ENCODE assay signal across 19 mouse cellular contexts in the genomic region with DNA sequence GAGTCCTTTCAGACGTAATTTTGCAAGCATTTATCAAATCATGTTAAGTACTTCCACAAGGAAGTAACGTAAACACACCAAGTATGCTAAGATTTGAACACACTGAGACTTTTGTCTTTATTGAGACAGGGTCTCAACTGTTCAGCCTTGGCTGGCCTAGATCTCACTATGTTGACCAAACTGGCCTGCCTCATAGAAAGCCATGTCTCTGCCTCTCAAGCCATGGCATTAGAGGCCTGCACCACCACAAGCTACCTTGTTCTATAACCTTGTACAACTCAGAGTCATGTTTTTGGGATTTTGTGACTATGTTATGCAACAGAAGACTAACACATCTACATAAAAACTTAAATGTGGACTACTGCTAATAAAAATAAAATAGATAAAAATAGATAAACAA. TPM values are rescaled to one million over a fixed set of nuclear protein-coding genes. Genes with fewer than 3 reads are reported as not detected.
A peak's percentile ranks its signal among the peaks of the same experiment; 100 is the strongest.
DNase-seq lines count a peak whose midpoint lies in the region; ATAC-seq lines count a peak whose summit lies in the region.
"Had no signal": no experiment of that assay in that cellular context is flagged by ENCODE, and none has a peak within 500 bp of the region (broad histone marks: within the 10 kb centered on the region; RNA-seq: fewer than 3 reads in every experiment).

No protein-coding gene starts in this region.

- no peak overlapping the region for H3K4me3 ChIP-seq in heart, embryonic 11.5 days (ENCODE audit: low read depth, low read length)
- no peak overlapping the region for H3K4me3 ChIP-seq in midbrain, embryonic 11.5 days (ENCODE audit: low read depth, low read length)
- H3K4me3 ChIP-seq in midbrain, embryonic 16.5 days (ENCODE audit: low read depth, low read length) = no peak overlapping the region

- ATAC-seq in heart, embryonic 11.5 days (replicated peaks; ENCODE audit: insufficient number of reproducible peaks, low FRiP score, low TSS enrichment) = no peak
- no peak for ATAC-seq in midbrain, embryonic 11.5 days (ENCODE audit: low FRiP score)
- no peak for ATAC-seq in midbrain, embryonic 16.5 days
- ATAC-seq: activated CD4-positive, CD25-positive, alpha-beta regulatory T cell, adult 4 months; CD4-positive, CD25-positive, alpha-beta regulatory T cell, adult 4 months; Patski had no signal

- no peaks in the 10 kb centered on the region for H3K9me3 ChIP-seq in heart, embryonic 11.5 days (replicated peaks; ENCODE audit: control insufficient read depth, low read length)
- H3K9me3 ChIP-seq in midbrain, embryonic 11.5 days (ENCODE audit: control insufficient read depth, low read length) = no peaks in the 10 kb centered on the region
- no peaks in the 10 kb centered on the region for H3K9me3 ChIP-seq in midbrain, embryonic 16.5 days (replicated peaks; ENCODE audit: control insufficient read depth, low read length, poor library complexity, severe bottlenecking)
- H3K9me3 ChIP-seq: G1E had no signal

- H3K27ac ChIP-seq in heart, embryonic 11.5 days (ENCODE audit: low read depth, low read length) = no peak overlapping the region
- H3K27ac ChIP-seq in midbrain, embryonic 11.5 days (ENCODE audit: low read depth, low read length) = no peak overlapping the region
- H3K27ac ChIP-seq in midbrain, embryonic 16.5 days (ENCODE audit: low read length) = no peak overlapping the region

- DNase-seq in heart, adult 11 months = peak; percentile 60
- peak; percentile 54 for DNase-seq in midbrain, embryonic 11.5 days (ENCODE audit: low spot score, missing footprints)
- DNase-seq: adrenal gland, adult 2 months; adrenal gland, adult 8-10 months; adrenal gland, postnatal 10 days; adrenal gland, postnatal 14 days; adrenal gland, postnatal 25 days; adrenal gland, postnatal 36 days; B cell, adult 2 months; cerebellum, adult 11 months; cerebellum, adult 11-12 months; cerebellum, adult 18-20 months had no signal

- peaks cover 5% of the 10 kb centered on the region for H3K36me3 ChIP-seq in heart, embryonic 11.5 days (ENCODE audit: control insufficient read depth, insufficient read depth, low read length)
- no peaks in the 10 kb centered on the region for H3K36me3 ChIP-seq in midbrain, embryonic 11.5 days (ENCODE audit: control insufficient read depth, insufficient read depth, low read length)
- H3K36me3 ChIP-seq in midbrain, embryonic 16.5 days (ENCODE audit: control insufficient read depth, insufficient read depth, low read length) = peaks cover 15% of the 10 kb centered on the region

- no peak overlapping the region for H3K9ac ChIP-seq in heart, embryonic 11.5 days (ENCODE audit: low read depth, low read length)
- H3K9ac ChIP-seq in midbrain, embryonic 11.5 days (ENCODE audit: low read length) = no peak overlapping the region
- no peak overlapping the region for H3K9ac ChIP-seq in midbrain, embryonic 16.5 days (ENCODE audit: low read depth, low read length)

- WGBS in heart, embryonic 11.5 days (ENCODE audit: insufficient replicate concordance) = 81% methylated on average over 2 of the region's 2 CpGs
- WGBS in midbrain, embryonic 11.5 days = 86% methylated on average over 2 of the region's 2 CpGs
- 96% methylated on average over 2 of the region's 2 CpGs for WGBS in midbrain, embryonic 16.5 days

- no peaks in the 10 kb centered on the region for H3K27me3 ChIP-seq in heart, embryonic 11.5 days (ENCODE audit: control insufficient read depth, insufficient read depth, low read length)
- H3K27me3 ChIP-seq in midbrain, embryonic 11.5 days (ENCODE audit: control insufficient read depth, insufficient read depth, low read length) = no peaks in the 10 kb centered on the region
- H3K27me3 ChIP-seq in midbrain, embryonic 16.5 days (ENCODE audit: control insufficient read depth, insufficient read depth, low read depth, low read length) = no peaks in the 10 kb centered on the region
- H3K27me3 ChIP-seq: CH12.LX, Patski had no signal

- no peaks in the 10 kb centered on the region for H3K4me1 ChIP-seq in heart, embryonic 11.5 days (ENCODE audit: control insufficient read depth, insufficient read depth, low read length)
- no peaks in the 10 kb centered on the region for H3K4me1 ChIP-seq in midbrain, embryonic 11.5 days (ENCODE audit: control insufficient read depth, insufficient read depth, low read length)
- H3K4me1 ChIP-seq in midbrain, embryonic 16.5 days (ENCODE audit: control insufficient read depth, insufficient read depth, low read length) = no peaks in the 10 kb centered on the region

- H3K4me2 ChIP-seq in heart, embryonic 11.5 days = no peak overlapping the region
- no peak overlapping the region for H3K4me2 ChIP-seq in midbrain, embryonic 11.5 days
- no peak overlapping the region for H3K4me2 ChIP-seq in midbrain, embryonic 16.5 days (ENCODE audit: low read length)

RNA-seq across cellular contexts. Expression of a gene that starts 7.9 kb away (rescaled TPM):
- 12.7 and 14.8 TPM in 2 replicates for polyA plus RNA-seq in heart, embryonic 11.5 days (2014; fragmentation: Nextera tagmentation; extraction: Ambion mirVana)
- 3.6 and 4.1 TPM in 2 replicates for polyA plus RNA-seq in midbrain, embryonic 11.5 days (2014; fragmentation: Nextera tagmentation; extraction: Ambion mirVana)
- 2.9 and 3.0 TPM in 2 replicates for polyA plus RNA-seq in midbrain, embryonic 16.5 days (2015; fragmentation: Nextera tagmentation; extraction: Ambion mirVana)

RNA-seq across cellular contexts. Expression of a gene that starts 25.4 kb away (rescaled TPM):
- 30.6 TPM in 2 replicates for polyA plus RNA-seq in heart, embryonic 11.5 days (2014; fragmentation: Nextera tagmentation; extraction: Ambion mirVana)
- polyA plus RNA-seq in midbrain, embryonic 11.5 days (2014; fragmentation: Nextera tagmentation; extraction: Ambion mirVana) = 20.3 and 23.7 TPM in 2 replicates
- polyA plus RNA-seq in midbrain, embryonic 16.5 days (2015; fragmentation: Nextera tagmentation; extraction: Ambion mirVana) = 38.7 and 40.9 TPM in 2 replicates

RNA-seq across cellular contexts. Expression of a gene that starts 35.1 kb away (rescaled TPM):
- 11.1 and 12.8 TPM in 2 replicates for polyA plus RNA-seq in heart, embryonic 11.5 days (2014; fragmentation: Nextera tagmentation; extraction: Ambion mirVana)
- 20.4 and 22.3 TPM in 2 replicates for polyA plus RNA-seq in midbrain, embryonic 11.5 days (2014; fragmentation: Nextera tagmentation; extraction: Ambion mirVana)
- polyA plus RNA-seq in midbrain, embryonic 16.5 days (2015; fragmentation: Nextera tagmentation; extraction: Ambion mirVana) = 8.0 and 9.7 TPM in 2 replicates

RNA-seq across cellular contexts. Expression of a gene that starts 39.0 kb away (rescaled TPM):
- 14.3 and 17.1 TPM in 2 replicates for polyA plus RNA-seq in heart, embryonic 11.5 days (2014; fragmentation: Nextera tagmentation; extraction: Ambion mirVana)
- 16.7 and 17.8 TPM in 2 replicates for polyA plus RNA-seq in midbrain, embryonic 11.5 days (2014; fragmentation: Nextera tagmentation; extraction: Ambion mirVana)
- 12.7 and 14.4 TPM in 2 replicates for polyA plus RNA-seq in midbrain, embryonic 16.5 days (2015; fragmentation: Nextera tagmentation; extraction: Ambion mirVana)

RNA-seq across cellular contexts. Expression of a gene that starts 40.7 kb away (rescaled TPM):
- polyA plus RNA-seq in heart, embryonic 11.5 days (2014; fragmentation: Nextera tagmentation; extraction: Ambion mirVana) = 7.9 and 11.5 TPM in 2 replicates
- 6.3 and 9.0 TPM in 2 replicates for polyA plus RNA-seq in midbrain, embryonic 11.5 days (2014; fragmentation: Nextera tagmentation; extraction: Ambion mirVana)
- polyA plus RNA-seq in midbrain, embryonic 16.5 days (2015; fragmentation: Nextera tagmentation; extraction: Ambion mirVana) = 36.7 and 43.0 TPM in 2 replicates
- polyA plus RNA-seq: activated CD4-positive, CD25-positive, alpha-beta regulatory T cell, adult 4 months; CD4-positive, CD25-positive, alpha-beta regulatory T cell, adult 4 months had no signal
